Mouse (Mus musculus): Measurements from ENCODE around the gene Tyw1. TPM values are rescaled to one million over a fixed set of nuclear protein-coding genes. Genes with fewer than 3 reads are reported as not detected.

Tyw1 gene
- polyA plus RNA-seq (2021) = 34.0 TPM

DNA sequence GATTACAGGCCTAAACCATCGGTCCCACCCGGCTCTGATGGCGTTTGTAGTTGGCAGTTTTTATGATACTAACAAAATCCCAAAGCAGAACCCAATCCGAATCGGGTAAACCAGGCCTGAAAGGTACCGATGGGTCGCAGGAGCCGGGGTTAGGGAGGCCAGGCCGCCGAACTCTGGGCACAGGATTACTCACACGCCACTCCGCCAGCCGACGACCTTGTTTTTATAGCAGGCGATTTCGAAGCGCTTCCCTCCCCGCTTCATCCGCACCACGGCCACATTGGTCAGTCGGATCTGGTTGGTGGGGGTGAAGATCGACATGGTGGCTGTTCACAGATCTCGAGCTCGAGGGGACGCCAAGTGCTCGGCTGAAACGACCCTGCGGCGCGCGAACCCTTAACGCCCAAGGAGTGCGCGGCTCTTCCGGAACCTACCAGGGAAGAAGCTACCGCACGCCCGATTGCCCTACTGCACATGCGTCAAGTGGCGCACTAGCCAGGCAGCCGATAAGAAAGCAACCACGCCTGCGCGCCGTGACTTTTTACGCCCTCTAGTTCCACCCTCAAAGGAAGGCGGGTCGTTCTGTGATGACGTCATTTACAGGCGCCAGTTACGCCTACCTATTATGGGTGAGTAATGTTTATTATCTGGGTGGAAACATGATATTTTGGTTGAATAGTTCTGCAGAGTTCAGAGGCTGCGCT, at the start of gene Tyw1, which contains the start of gene Sbds:
Tyw1 (plus strand) TSS at position 603 of the 704 bp plus-strand sequence.
Sbds (minus strand) TSS at position 514 of the 704 bp plus-strand sequence.
- peak; percentile 65 for ATAC-seq
- ChIA-PET CTCF (interaction anchor here (0.9 to 3.5 kb wide), 5 partner anchors 12 to 32 kb away, joined by 3 to 14 read pairs (median 3); no protein-coding TSS in a partner anchor), POLR2A (interaction anchor here (0.6 to 1.6 kb wide), 5 partner anchors 8 to 914 kb away, joined by 3 to 8 read pairs (median 4); no protein-coding TSS in a partner anchor)
- H3K27me3 ChIP-seq = no peaks in the 10 kb centered on the region
- peak; percentile 99 for DNase-seq (ENCODE audit: low read depth, low spot score)
- in situ Hi-C loops (cut with MboI; ENCODE audit: low pct_unique_long_range_greater_than_20kb) = loop anchor here (25.0 kb wide), 1 partner anchor 743 kb away; the partner anchor contains the start of gene Sfswap
- no peak for TF ChIP-seq CTCF (IDR thresholded peaks at IDR 0.05)

DNA sequence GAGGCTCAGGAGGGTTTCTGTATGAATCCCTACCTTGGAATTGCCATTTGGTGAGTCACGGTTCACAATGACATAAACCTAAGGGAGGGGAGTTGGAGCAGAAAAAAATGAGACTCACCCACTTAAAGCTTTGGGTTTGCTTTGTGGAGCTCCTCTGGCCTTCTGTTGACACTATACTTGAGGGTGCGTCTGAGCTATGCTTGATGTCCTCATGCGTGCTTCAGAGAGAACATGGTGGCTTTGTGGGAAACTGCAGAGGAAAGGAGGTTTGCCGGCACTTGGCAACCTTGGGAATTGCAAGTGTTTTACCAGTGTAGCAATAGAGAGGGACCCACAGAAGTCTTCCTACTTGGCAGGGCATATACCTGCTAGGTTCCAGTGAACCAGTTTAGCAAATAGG, 48.1 kb upstream of the Tyw1 start:
- no peak for TF ChIP-seq CTCF (IDR thresholded peaks at IDR 0.05)
- in situ Hi-C loops (cut with MboI; ENCODE audit: low pct_unique_long_range_greater_than_20kb) = no loop called here
- POLR2A ChIA-PET = no interaction called here
- H3K27me3 ChIP-seq = no peaks in the 10 kb centered on the region
- ATAC-seq = no peak
- no peak for DNase-seq (ENCODE audit: low read depth, low spot score)
- CTCF ChIA-PET = interaction anchor here (1.3 to 1.9 kb wide), 4 partner anchors 9 to 17 kb away, joined by 3 to 6 read pairs (median 4); partner anchors contain the start of gene Tmem248

DNA sequence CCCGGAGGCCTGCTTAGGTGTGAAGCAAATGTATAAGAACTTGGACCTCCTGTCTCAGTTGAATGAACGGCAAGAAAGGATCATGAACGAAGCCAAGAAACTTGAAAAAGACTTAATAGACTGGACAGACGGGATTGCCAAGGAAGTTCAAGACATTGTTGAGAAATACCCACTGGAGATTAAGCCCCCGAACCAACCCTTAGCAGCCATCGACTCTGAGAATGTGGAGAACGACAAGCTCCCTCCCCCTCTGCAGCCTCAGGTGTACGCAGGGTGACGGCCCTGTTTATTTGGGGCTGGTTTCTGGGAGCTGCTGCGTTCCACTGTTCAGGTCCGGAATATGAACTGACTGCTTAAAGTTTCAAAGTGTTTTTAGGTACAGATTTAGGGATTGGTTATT, 42.5 kb upstream of the Tyw1 start:
- POLR2A ChIA-PET = interaction anchor here (1.0 to 1.1 kb wide), 4 partner anchors 8 to 18 kb away, joined by 3 to 4 read pairs (median 4); no protein-coding TSS in a partner anchor
- no peak for DNase-seq (ENCODE audit: low read depth, low spot score)
- in situ Hi-C loops (cut with MboI; ENCODE audit: low pct_unique_long_range_greater_than_20kb) = no loop called here

DNA sequence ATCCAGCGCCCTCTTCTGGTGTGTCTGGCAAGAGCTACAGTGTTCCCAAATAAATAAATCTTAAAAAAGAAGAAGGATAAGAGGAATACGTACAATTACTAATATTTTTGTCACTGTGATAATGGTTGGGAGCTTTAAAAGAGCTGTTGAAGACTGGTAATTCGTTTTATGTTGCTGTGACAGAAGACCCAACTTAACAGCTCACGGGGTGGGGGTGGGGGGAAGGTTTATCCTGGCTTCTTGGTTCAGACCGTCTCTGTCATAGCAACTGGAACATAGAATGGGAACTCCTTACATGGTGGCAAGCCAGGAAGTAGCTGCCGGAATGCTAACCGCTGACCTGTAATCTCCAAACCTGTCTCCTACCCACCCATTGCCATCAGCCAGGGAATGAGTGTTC, 38.6 kb upstream of the Tyw1 start, which contains the start of gene Tmem248:
Tmem248 (plus strand) TSS at position 301 of the 400 bp plus-strand sequence.
- in situ Hi-C loops (cut with MboI; ENCODE audit: low pct_unique_long_range_greater_than_20kb) = no loop called here
- ATAC-seq = no peak
- H3K27me3 ChIP-seq = no peaks in the 10 kb centered on the region
- TF ChIP-seq CTCF (IDR thresholded peaks at IDR 0.05) = no peak
- CTCF ChIA-PET = interaction anchor here (1.4 to 1.8 kb wide), 2 partner anchors 10 to 43 kb away, joined by 3 to 5 read pairs; no protein-coding TSS in a partner anchor
- no peak for DNase-seq (ENCODE audit: low read depth, low spot score)
- POLR2A ChIA-PET = no interaction called here

More for the DNA sequence above, 42.5 kb upstream of the Tyw1 start:
- no peak for TF ChIP-seq CTCF (IDR thresholded peaks at IDR 0.05)
- ATAC-seq = no peak
- CTCF ChIA-PET = interaction anchor here (1.2 to 1.3 kb wide), 2 partner anchors 26 to 35 kb away, joined by 3 read pairs; no protein-coding TSS in a partner anchor
- H3K27me3 ChIP-seq = no peaks in the 10 kb centered on the region

DNA sequence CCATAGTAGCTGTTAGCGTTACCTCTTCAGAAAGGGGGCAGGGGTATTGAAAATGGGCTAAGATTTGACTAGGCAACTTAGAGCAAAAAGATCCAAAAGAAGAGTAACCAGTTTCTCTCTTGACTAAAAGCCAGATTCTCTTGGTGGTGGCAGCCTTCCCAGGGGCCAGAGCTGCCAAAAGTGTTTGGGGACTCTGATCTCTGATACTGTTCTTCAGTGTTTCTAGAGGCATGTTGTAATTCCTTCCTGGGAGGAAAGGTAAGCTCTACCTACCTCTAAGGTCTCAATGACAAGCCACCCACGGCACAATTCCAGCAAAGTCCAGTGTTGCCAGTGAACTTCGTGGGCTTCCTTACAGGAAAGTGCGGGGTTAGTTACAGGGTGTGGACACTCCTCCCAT, 38.0 kb upstream of the Tyw1 start:
- TF ChIP-seq CTCF (IDR thresholded peaks at IDR 0.05) = no peak
- ChIA-PET CTCF (interaction anchor here (1.4 to 1.8 kb wide), 2 partner anchors 11 to 44 kb away, joined by 3 to 5 read pairs; no protein-coding TSS in a partner anchor), POLR2A (no interaction called here)
- no peaks in the 10 kb centered on the region for H3K27me3 ChIP-seq
- DNase-seq (ENCODE audit: low read depth, low spot score) (no peak), ATAC-seq (no peak)
- in situ Hi-C loops (cut with MboI; ENCODE audit: low pct_unique_long_range_greater_than_20kb) = no loop called here

DNA sequence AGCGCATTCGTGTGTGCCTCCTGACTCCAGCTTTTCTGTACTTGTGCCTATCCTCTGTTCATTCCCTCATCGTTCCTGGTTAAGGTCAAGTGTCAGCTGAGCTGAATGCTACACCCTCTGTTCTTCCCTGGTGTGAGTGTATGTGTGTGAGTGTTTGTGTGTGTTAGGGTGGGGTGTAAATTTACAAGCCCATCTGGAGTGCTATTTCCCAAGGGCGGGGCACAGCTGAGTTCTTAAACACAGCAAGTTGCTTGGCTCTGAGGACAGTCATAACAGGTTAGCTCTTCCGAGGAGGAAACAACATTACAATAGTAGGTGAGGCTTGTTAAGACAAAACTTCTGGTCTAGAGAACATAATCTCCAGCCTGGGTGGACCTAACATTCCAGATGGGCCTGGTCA, 37.1 kb upstream of the Tyw1 start:
- TF ChIP-seq CTCF (IDR thresholded peaks at IDR 0.05) = no peak
- ChIA-PET CTCF (interaction anchor here (1.8 kb wide), 1 partner anchor 45 kb away, joined by 3 read pairs; no protein-coding TSS in a partner anchor), POLR2A (no interaction called here)
- in situ Hi-C loops (cut with MboI; ENCODE audit: low pct_unique_long_range_greater_than_20kb) = no loop called here
- DNase-seq (ENCODE audit: low read depth, low spot score) = no peak
- no peaks in the 10 kb centered on the region for H3K27me3 ChIP-seq
- ATAC-seq = no peak

DNA sequence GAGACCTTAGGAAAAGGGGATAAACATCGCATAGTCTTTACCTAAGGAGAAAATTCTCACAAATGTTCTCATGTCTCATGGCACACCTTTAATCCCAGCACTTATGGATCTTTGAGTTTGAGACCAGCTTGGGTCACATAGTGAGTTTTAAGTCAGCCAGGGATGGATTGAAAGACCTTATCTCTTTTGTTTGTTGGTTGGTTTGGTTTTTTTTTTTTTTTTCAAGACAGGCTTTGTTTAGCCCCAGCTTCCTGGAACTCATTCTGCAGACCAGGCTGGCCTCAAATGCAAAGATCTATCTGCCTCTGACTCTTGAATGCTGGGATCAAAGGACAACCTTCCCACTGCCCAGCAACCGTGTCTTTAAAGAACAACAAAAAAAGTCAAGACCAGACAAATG, 34.1 kb upstream of the Tyw1 start:
- ATAC-seq (no peak), DNase-seq (ENCODE audit: low read depth, low spot score) (no peak)
- CTCF ChIA-PET = interaction anchor here (1.5 to 3.4 kb wide), 5 partner anchors 11 to 52 kb away, joined by 4 to 14 read pairs (median 6); partner anchors contain the start of genes Sbds and Tyw1
- H3K27me3 ChIP-seq = no peaks in the 10 kb centered on the region
- in situ Hi-C loops (cut with MboI; ENCODE audit: low pct_unique_long_range_greater_than_20kb) = no loop called here
- no peak for TF ChIP-seq CTCF (IDR thresholded peaks at IDR 0.05)
- POLR2A ChIA-PET = interaction anchor here (1.0 kb wide), 1 partner anchor 8 kb away, joined by 4 read pairs; no protein-coding TSS in a partner anchor

DNA sequence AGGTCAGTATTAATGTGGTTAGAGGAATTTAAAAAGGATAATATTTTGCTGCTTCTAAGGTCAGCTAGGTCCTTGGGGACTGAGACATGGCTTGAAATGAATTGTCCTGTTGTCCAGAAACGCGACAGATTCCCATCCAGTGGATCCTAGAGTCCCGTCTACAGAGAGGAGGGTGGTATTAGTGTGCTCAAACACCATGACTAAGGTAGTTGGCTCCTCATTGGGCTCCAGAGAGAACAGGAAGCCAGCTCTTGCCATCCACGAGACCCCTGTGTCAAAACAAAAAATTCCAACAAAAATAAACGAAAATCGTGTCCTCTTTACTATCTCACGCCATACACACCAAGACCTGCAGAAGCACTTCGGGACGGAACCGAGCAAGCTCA, 33.7 kb upstream of the Tyw1 start:
- H3K27me3 ChIP-seq = no peaks in the 10 kb centered on the region
- in situ Hi-C loops (cut with MboI; ENCODE audit: low pct_unique_long_range_greater_than_20kb) = no loop called here
- DNase-seq (ENCODE audit: low read depth, low spot score) = peak; percentile 27
- CTCF ChIA-PET = interaction anchor here (0.9 to 3.4 kb wide), 6 partner anchors 12 to 52 kb away, joined by 3 to 14 read pairs (median 6); partner anchors contain the start of genes Sbds and Tyw1
- POLR2A ChIA-PET = interaction anchor here (1.0 kb wide), 1 partner anchor 8 kb away, joined by 4 read pairs; no protein-coding TSS in a partner anchor
- no peak for TF ChIP-seq CTCF (IDR thresholded peaks at IDR 0.05)
- ATAC-seq = peak; percentile 33

DNA sequence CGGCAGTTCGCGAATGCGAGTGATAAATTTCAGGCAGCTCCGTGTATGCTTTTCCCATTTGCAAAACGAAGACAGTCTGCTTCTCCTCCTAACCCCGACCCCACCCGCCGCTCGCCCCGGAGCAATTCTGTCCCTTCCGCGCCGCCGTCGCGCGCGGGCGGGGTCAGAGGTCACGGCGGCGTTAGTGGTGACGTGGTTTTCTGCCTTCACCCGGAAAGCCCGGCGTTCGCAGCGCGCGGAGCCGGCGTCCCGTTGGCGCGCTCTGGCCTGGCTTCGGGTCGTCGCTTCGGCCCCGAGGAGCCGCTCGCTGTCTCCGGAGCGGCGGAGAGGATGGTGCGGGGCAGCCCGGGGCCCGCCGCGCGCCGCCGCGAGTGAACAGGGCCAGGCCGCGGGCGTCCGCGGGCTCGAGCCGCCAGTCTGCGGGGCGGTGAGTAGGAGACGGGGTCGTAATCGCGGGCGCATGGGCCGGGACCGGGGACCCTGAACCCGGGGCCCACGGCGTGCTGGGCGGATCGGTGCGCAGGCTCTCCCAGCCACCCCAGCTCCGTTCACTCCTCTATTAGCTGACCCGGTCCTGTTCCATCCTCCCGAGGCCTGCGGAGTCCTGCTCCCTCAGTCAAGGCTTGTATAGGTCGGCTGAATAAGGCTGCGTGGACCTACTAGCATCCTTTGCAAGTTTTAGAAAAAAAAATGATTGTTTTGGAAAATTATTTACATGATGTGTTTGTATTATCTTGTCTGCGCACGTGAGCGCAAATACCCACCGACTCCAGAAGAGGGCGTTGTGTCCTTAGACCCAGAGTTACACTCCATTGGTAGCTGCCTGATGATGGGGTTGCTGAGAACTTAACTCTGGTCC, 33.0 kb upstream of the Tyw1 start:
- no peaks in the 10 kb centered on the region for H3K27me3 ChIP-seq
- DNase-seq (ENCODE audit: low read depth, low spot score) (peak; percentile 47), ATAC-seq (peak; percentile 68)
- ChIA-PET CTCF (interaction anchor here (0.7 to 3.4 kb wide), 9 partner anchors 10 to 59 kb away, joined by 3 to 14 read pairs (median 5); partner anchors contain the start of genes Sbds and Tyw1), POLR2A (interaction anchor here (1.0 kb wide), 1 partner anchor 9 kb away, joined by 4 read pairs; no protein-coding TSS in a partner anchor)
- peak; percentile 75 for TF ChIP-seq CTCF (IDR thresholded peaks at IDR 0.05)
- in situ Hi-C loops (cut with MboI; ENCODE audit: low pct_unique_long_range_greater_than_20kb) = no loop called here

DNA sequence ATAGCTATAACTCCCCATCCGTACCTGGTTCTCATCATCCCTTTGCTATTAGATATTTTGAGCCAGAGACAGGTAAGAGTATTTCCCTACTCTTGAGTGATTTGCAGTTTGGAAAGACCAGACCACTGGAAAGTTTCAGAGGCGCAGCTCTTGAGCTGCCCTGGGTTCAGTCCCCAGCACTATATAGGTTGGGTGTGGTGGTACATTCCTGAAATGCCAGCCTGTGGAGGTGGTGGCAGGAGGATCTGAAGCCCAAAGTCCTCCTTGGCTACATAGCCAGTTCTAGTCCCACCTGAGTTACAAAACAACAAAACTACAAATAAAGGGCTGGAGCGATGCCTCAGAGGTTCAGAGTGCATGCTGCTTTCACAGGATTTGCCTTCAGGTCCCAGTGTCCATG, 28.6 kb upstream of the Tyw1 start:
- ChIA-PET CTCF (interaction anchor here (1.4 to 1.6 kb wide), 2 partner anchors 9 to 28 kb away, joined by 3 to 4 read pairs; partner anchors contain the start of genes Sbds and Tyw1), POLR2A (no interaction called here)
- in situ Hi-C loops (cut with MboI; ENCODE audit: low pct_unique_long_range_greater_than_20kb) = no loop called here
- H3K27me3 ChIP-seq = no peaks in the 10 kb centered on the region
- no peak for TF ChIP-seq CTCF (IDR thresholded peaks at IDR 0.05)
- ATAC-seq (no peak), DNase-seq (ENCODE audit: low read depth, low spot score) (no peak)

Data from Patski (cell line).